Mouse (Mus musculus) hindbrain, embryonic 14.5 days (tissue): ENCODE measurements at regions not wholly inside any gene's neighbourhood (a gene's known extent, or its start where the extent isn't known, plus 50 kb on each side); places are given as distances from the start of the nearest gene placed in this dataset.

Experiments
- ATAC-seq: fragments of 200-750 bp; cut with Nextera tagmentation; 2 replicates; pipeline ENCODE4 v1.8.0; 2017; ENCODE audit warnings: moderate number of reproducible peaks, mild to moderate bottlenecking, moderate TSS enrichment, moderate library complexity; ENCODE audit not compliant: low FRiP score
- DNase-seq: peaks from one replicate; pipeline ENCODE4 v3.0.0-alpha.2; 2015; ENCODE audit warnings: low spot score
- H3K27ac ChIP-seq: fragments of 300-500 bp; sonication (generic); 2 replicates; pipeline ENCODE4 v1.5.1; 2014; ENCODE audit warnings: mild to moderate bottlenecking, moderate library complexity
- H3K27me3 ChIP-seq: fragments of 300-500 bp; sonication (generic); 2 replicates; pipeline ENCODE4 v1.6.1; 2014; ENCODE audit warnings: mild to moderate bottlenecking, low read length, mixed read lengths; ENCODE audit not compliant: control insufficient read depth, insufficient read depth
- H3K36me3 ChIP-seq: fragments of 300-500 bp; sonication (generic); replicated peaks from 2 replicates; pipeline ENCODE4 v1.6.1; 2014; ENCODE audit not compliant: control insufficient read depth, insufficient read depth
- H3K4me1 ChIP-seq: fragments of 300-500 bp; sonication (generic); replicated peaks from 2 replicates; pipeline ENCODE4 v1.6.1; 2014; ENCODE audit warnings: antibody characterized with exemption, low read length, mixed read lengths; ENCODE audit not compliant: control insufficient read depth, insufficient read depth
- H3K4me2 ChIP-seq: fragments of 300-500 bp; sonication (generic); replicated peaks from 2 replicates; pipeline ENCODE4 v1.6.1; 2014; ENCODE audit warnings: mild to moderate bottlenecking, moderate library complexity
- H3K4me3 ChIP-seq: fragments of 300-500 bp; sonication (generic); replicated peaks from 2 replicates; pipeline ENCODE4 v1.5.1; 2014; ENCODE audit warnings: mild to moderate bottlenecking, low read length
- H3K9ac ChIP-seq: fragments of 300-500 bp; sonication (generic); 2 replicates; pipeline ENCODE4 v1.6.1; 2014
- H3K9me3 ChIP-seq: fragments of 300-500 bp; sonication (generic); 2 replicates; pipeline ENCODE4 v1.6.1; 2016; ENCODE audit warnings: low read length; ENCODE audit not compliant: control insufficient read depth
- WGBS: fragments of 180-500 bp; shearing (Covaris S2); extraction: QIAGEN DNeasy Blood & Tissue Kit; methylation state at CpG from one replicate; pipeline ENCODE4 v1.1.7; 2014; 5-methylcytosine and 5-hydroxymethylcytosine counted together

DNA sequence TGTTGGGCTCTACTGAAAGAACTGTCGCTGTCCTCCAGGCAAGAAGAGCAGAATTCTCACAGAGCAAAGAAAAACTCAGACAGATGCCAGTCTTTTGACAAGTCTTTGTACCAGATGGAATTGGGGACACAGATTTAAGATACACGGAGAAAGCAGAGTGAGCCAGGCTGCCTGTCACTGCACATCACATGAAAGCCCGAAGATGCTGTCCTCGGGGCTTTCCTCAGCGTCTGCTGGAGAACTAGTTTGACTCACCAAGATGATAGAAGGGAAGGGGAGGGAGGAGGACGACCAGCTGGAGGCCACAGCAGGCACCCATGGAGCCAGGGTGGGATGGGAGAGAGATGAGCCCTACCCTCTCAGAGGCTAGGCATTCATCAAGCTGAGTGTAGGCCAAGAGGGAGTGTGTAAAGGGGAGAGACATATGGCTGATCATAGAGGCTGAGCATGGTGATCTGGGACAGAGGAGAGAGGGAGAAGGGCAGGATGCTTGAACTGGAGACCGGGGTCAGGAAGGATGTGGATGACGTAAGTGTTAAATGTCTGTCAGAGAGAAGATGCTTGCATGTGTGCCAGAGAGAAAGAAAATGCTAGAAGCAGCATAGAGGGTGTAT is 600.7 kb downstream of the Tbc1d22a start:
- H3K36me3 ChIP-seq = no peaks in the 10 kb centered on the region
- no peak overlapping the region for H3K4me3 ChIP-seq
- H3K27ac ChIP-seq = no peak overlapping the region
- H3K27me3 ChIP-seq = no peaks in the 10 kb centered on the region
- no peak overlapping the region for H3K9ac ChIP-seq
- H3K9me3 ChIP-seq = no peaks in the 10 kb centered on the region
- H3K4me2 ChIP-seq = no peak overlapping the region
- 64% methylated on average over 8 of the region's 8 CpGs for WGBS
- no peaks in the 10 kb centered on the region for H3K4me1 ChIP-seq
- DNase-seq (no peak), ATAC-seq (no peak)

DNA sequence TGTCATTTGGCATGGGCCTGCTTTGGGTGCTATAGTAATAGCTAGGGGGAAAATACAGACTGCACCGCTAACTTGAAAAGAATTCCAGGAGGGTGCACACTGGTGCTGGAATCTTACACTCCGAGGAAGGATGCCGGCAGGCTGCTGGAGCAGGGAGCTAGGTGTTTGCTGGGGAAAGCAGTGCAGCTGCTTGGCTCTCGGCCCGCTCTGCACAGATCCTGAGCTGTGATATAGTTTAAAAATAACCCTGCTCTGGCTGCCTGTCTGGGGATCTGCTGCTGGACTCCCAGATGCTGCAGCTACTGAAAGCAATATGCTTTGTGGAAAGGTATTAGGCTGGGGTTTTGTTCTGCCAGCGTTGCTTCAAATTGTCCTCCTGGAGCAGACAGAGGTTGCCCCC is 621.7 kb downstream of the Tbc1d22a start:
- H3K9me3 ChIP-seq = no peaks in the 10 kb centered on the region
- no peaks in the 10 kb centered on the region for H3K4me1 ChIP-seq
- H3K27ac ChIP-seq = peak overlapping the region; percentile 48; the same call in 1 of the 2 replicates
- no peak overlapping the region for H3K9ac ChIP-seq
- no peak overlapping the region for H3K4me2 ChIP-seq
- H3K36me3 ChIP-seq = no peaks in the 10 kb centered on the region
- ATAC-seq = no peak
- 42% methylated on average over 6 of the region's 6 CpGs for WGBS
- DNase-seq = no peak
- H3K4me3 ChIP-seq = no peak overlapping the region
- H3K27me3 ChIP-seq = no peaks in the 10 kb centered on the region

DNA sequence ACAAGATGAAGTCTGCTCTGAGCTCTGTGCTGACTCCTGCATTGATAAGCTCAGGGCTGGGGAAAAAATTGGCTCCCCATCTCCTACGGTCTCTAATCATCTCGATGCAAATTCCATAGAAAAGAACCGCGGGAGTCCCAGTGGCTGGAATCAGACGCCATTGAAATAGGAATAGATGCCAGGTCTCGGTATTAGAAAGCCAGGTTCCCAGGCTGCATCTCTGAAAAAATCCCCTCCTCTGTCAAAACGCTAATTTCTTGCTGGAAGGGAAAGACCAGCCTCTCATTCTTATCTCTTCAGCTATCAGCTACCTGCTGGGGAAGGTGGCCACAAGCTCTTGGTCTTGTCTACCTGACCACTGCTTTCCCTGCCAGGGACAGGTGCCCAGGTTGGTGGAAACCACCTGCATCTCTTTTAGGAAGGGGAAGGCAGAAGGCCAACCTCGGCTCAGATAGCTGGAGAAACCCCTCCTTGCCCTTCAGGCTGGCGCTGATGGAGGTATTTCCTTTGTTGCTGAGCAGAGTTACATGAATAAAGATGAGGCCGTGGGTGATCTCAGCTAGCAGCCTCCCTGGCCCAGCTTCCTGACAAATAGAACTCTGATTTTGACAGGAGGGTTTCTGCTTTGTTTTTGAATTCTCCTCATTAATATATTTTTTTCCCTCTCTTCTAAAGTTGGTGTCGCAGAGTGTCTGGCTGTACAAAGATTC is 638.1 kb downstream of the Tbc1d22a start:
- H3K9ac ChIP-seq = no peak overlapping the region
- H3K9me3 ChIP-seq = no peaks in the 10 kb centered on the region
- H3K27me3 ChIP-seq = no peaks in the 10 kb centered on the region
- H3K27ac ChIP-seq = peak overlapping the region; percentile 52
- no peaks in the 10 kb centered on the region for H3K4me1 ChIP-seq
- H3K4me2 ChIP-seq = no peak overlapping the region
- DNase-seq (no peak), ATAC-seq (no peak)
- no peak overlapping the region for H3K4me3 ChIP-seq
- 13% methylated on average over 11 of the region's 11 CpGs for WGBS
- no peaks in the 10 kb centered on the region for H3K36me3 ChIP-seq

DNA sequence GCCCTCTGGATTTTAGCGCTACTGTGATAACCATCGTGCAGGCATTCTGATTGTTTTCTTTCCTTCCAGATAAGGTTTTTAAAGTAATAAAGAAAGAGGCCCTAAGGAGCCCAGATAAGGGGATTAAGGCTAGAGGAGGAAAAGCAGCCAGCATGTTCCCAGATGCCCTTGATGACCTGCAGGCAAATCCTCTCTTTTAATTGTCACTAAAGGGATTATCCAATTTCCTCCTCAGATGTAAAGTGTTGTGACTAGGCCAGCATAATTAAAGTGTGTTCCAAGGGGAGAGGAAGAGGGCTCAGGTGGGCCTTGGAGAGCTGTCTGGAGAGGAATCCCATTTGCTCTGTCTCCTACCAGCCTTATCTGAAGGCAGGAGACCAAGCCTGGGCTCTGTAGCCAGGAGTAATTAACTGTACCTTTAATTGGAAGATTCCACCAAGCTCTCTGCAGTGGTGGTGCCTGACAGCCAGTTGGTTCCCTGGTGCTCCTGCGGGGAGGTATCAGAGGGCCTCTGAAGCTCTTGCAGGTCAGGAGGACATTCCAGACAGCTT is 644.2 kb downstream of the Tbc1d22a start:
- Histone ChIP-seq H3K27me3 (no peaks in the 10 kb centered on the region), H3K9me3 (no peaks in the 10 kb centered on the region), H3K4me2 (no peak overlapping the region), H3K9ac (no peak overlapping the region), H3K27ac (no peak overlapping the region), H3K4me1 (no peaks in the 10 kb centered on the region), H3K4me3 (no peak overlapping the region), H3K36me3 (no peaks in the 10 kb centered on the region)
- DNase-seq = no peak
- 29% methylated on average over 3 of the region's 3 CpGs for WGBS
- ATAC-seq = no peak

DNA sequence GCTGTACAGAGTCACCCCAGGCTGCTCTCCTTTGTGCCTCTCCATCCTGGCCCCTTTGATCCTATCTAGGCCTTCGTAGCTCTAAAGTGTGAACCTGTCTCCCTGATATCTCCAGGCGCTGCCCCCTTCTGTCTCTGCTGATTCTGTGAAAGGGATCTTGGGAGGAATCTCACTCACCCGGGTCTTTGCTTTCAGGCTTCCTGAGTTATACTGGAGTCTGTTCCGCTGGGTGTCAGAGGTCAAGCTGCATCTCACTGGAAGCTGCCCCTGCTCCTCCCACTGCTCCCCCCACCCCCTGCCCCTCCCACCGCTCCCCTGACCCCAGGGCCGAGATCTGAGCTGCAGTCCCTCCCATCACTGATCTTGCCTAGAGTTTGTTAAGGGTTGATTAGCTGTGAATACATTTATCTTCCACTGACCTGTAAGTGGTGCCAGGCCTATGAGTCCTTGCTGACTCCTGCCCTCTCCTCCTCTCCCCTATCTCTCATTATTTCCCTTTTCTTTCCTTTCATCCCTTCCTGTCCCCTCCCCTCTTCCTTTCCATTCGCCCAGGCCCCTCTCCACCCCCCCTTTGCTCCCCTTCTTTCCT is 661.6 kb downstream of the Tbc1d22a start:
- 9% methylated on average over 7 of the region's 7 CpGs for WGBS
- Histone ChIP-seq H3K4me3 (no peak overlapping the region), H3K9ac (peak overlapping the region; percentile 34; the same call in 1 of the 2 replicates), H3K36me3 (no peaks in the 10 kb centered on the region), H3K4me1 (peaks cover 11% of the 10 kb centered on the region), H3K27ac (no peak overlapping the region), H3K4me2 (peak overlapping the region; percentile 25; the same call in 1 of the 2 replicates), H3K9me3 (no peaks in the 10 kb centered on the region), H3K27me3 (no peaks in the 10 kb centered on the region)
- ATAC-seq = no peak
- no peak for DNase-seq

GRCm38 (mm10) chr15:86896974-86897373 is 647.1 kb upstream of the Fam19a5 start:
- H3K4me3 ChIP-seq = no peak overlapping the region
- no peak overlapping the region for H3K4me2 ChIP-seq
- WGBS = 71% methylated on average over 5 of the region's 6 CpGs
- H3K27me3 ChIP-seq = no peaks in the 10 kb centered on the region
- no peaks in the 10 kb centered on the region for H3K36me3 ChIP-seq
- ATAC-seq (no peak), DNase-seq (no peak)
- H3K9ac ChIP-seq = no peak overlapping the region
- H3K4me1 ChIP-seq = no peaks in the 10 kb centered on the region
- H3K9me3 ChIP-seq = no peaks in the 10 kb centered on the region
- H3K27ac ChIP-seq = no peak overlapping the region

DNA sequence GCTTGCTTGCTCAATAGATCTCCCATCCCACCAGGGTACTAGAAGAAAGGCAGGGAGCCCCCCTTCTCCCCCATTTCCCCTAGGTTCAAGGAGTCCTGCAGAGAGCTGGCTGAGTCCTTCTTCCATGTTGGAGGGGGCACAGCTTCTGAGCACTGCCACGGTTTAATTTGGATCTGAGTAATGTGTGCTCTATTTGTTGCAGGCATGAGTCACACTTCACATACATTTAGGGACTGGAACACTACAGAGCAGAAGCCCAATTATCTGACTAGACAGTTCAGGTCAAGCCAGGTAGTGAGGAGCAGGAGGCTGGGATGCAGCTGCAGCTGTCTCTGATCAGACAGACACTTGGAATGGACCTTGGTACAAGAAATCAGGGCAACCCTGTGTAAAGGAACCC is 644.1 kb upstream of the Fam19a5 start:
- Histone ChIP-seq H3K36me3 (no peaks in the 10 kb centered on the region), H3K27ac (no peak overlapping the region), H3K4me2 (no peak overlapping the region), H3K9me3 (no peaks in the 10 kb centered on the region), H3K4me3 (no peak overlapping the region), H3K9ac (no peak overlapping the region), H3K4me1 (no peaks in the 10 kb centered on the region), H3K27me3 (no peaks in the 10 kb centered on the region)
- WGBS = 45% methylated on average over 1 of the region's 1 CpGs
- ATAC-seq (no peak), DNase-seq (no peak)

GRCm38 (mm10) chr15:86903006-86903405 is 641.1 kb upstream of the Fam19a5 start:
- H3K9ac ChIP-seq = no peak overlapping the region
- no peak overlapping the region for H3K4me2 ChIP-seq
- no peaks in the 10 kb centered on the region for H3K9me3 ChIP-seq
- WGBS = 33% methylated on average over 3 of the region's 3 CpGs
- no peaks in the 10 kb centered on the region for H3K27me3 ChIP-seq
- H3K36me3 ChIP-seq = no peaks in the 10 kb centered on the region
- H3K4me1 ChIP-seq = no peaks in the 10 kb centered on the region
- H3K4me3 ChIP-seq = no peak overlapping the region
- ATAC-seq = no peak
- no peak overlapping the region for H3K27ac ChIP-seq
- DNase-seq = no peak

GRCm38 (mm10) chr15:86913276-86913675 is 630.8 kb upstream of the Fam19a5 start:
- Histone ChIP-seq H3K9me3 (no peaks in the 10 kb centered on the region), H3K27me3 (no peaks in the 10 kb centered on the region), H3K4me2 (no peak overlapping the region), H3K4me1 (no peaks in the 10 kb centered on the region), H3K36me3 (no peaks in the 10 kb centered on the region), H3K4me3 (no peak overlapping the region), H3K27ac (no peak overlapping the region), H3K9ac (no peak overlapping the region)
- ATAC-seq (no peak), DNase-seq (no peak)
- 49% methylated on average over 3 of the region's 3 CpGs for whole genome bisulfite sequencing
